Mouse (Mus musculus) neural tube, embryonic 11.5 days (tissue): ENCODE measurements around the gene Bad. TPM values are rescaled to one million over a fixed set of nuclear protein-coding genes. Genes with fewer than 3 reads are reported as not detected.

Source experiments
- ATAC-seq: fragments of 200-750 bp; cut with Nextera tagmentation; 2 replicates; pipeline ENCODE4 v1.8.0; 2017; ENCODE audit warnings: moderate number of reproducible peaks, mild to moderate bottlenecking, moderate TSS enrichment, moderate library complexity; ENCODE audit not compliant: insufficient read depth, low FRiP score, low TSS enrichment
- DNase-seq: peaks from one replicate; pipeline ENCODE4 v3.0.0-alpha.2; 2015; ENCODE audit warnings: low spot score
- H3K27ac ChIP-seq: fragments of 300-500 bp; sonication (generic); 2 replicates; pipeline ENCODE4 v1.5.1; 2014; ENCODE audit warnings: low read depth, mild to moderate bottlenecking, low read length
- H3K27me3 ChIP-seq: fragments of 300-500 bp; sonication (generic); 2 replicates; pipeline ENCODE4 v1.6.1; 2014; ENCODE audit warnings: mild to moderate bottlenecking, low read length, mixed read lengths; ENCODE audit not compliant: control insufficient read depth, insufficient read depth
- H3K36me3 ChIP-seq: fragments of 300-500 bp; sonication (generic); 2 replicates; pipeline ENCODE4 v1.6.1; 2014; ENCODE audit warnings: mild to moderate bottlenecking, low read length, moderate library complexity, mixed read lengths; ENCODE audit not compliant: control insufficient read depth, insufficient read depth
- H3K4me1 ChIP-seq: fragments of 300-500 bp; sonication (generic); 2 replicates; pipeline ENCODE4 v1.6.1; 2014; ENCODE audit warnings: low read length, mixed read lengths; ENCODE audit not compliant: control insufficient read depth, insufficient read depth
- H3K4me2 ChIP-seq: fragments of 300-500 bp; sonication (generic); 2 replicates; pipeline ENCODE4 v1.6.1; 2014; ENCODE audit warnings: low read depth, mild to moderate bottlenecking, moderate library complexity
- H3K4me3 ChIP-seq: fragments of 300-500 bp; sonication (generic); 2 replicates; pipeline ENCODE4 v1.5.1; 2014; ENCODE audit warnings: low read depth, low read length
- H3K9ac ChIP-seq: fragments of 300-500 bp; sonication (generic); 2 replicates; pipeline ENCODE4 v1.6.1; 2014; ENCODE audit warnings: mild to moderate bottlenecking, low read length
- H3K9me3 ChIP-seq: fragments of 300-500 bp; sonication (generic); 2 replicates; pipeline ENCODE4 v1.6.1; 2016; ENCODE audit warnings: low read length; ENCODE audit not compliant: control insufficient read depth
- WGBS: fragments of 180-500 bp; shearing (Covaris S2); extraction: QIAGEN DNeasy Blood & Tissue Kit; methylation state at CpG from one replicate; pipeline ENCODE4 v1.1.7; 2014; 5-methylcytosine and 5-hydroxymethylcytosine counted together
- polyA plus RNA-seq: library from polyadenylated mRNA; unstranded; fragments of >200 nt; fragmentation: Nextera tagmentation; extraction: Ambion mirVana; gene quantifications from 2 replicates; pipeline ENCODE4 v1.2.1, GENCODE M21; 2014

The Bad gene
- polyA plus RNA-seq, 1 experiment from 2014 or later: 58.5 TPM

DNA sequence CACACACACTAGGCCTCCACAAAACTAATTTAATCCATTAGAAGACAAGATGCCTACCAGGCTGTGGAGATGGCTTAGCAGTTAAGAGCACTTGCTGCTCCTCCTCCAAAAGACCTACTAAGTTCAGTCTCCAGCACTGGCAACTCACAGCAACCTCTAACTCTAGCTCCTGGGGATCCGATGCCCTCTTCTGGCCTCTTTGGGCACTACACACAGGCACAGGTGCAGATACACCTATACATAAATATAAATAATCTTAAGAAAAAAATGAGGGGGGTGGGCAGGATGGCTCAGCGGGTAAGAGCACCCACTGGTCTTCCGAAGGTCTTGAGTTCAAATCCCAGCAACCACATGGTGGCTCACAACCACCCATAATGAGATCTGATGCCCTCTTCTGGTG is 5.4 kb upstream of the Bad start:
- peaks cover 15% of the 10 kb centered on the region for H3K4me1 ChIP-seq
- H3K36me3 ChIP-seq: peaks cover 2% of the 10 kb centered on the region; the same call in 1 of the 2 replicates
- no peak overlapping the region for H3K4me3 ChIP-seq
- peaks cover 50% of the 10 kb centered on the region for H3K27me3 ChIP-seq
- H3K27ac ChIP-seq: no peak overlapping the region
- no peaks in the 10 kb centered on the region for H3K9me3 ChIP-seq
- DNase-seq (no peak), ATAC-seq (no peak)
- H3K4me2 ChIP-seq: no peak overlapping the region
- no peak overlapping the region for H3K9ac ChIP-seq
- WGBS: 29% methylated on average over 3 of the region's 3 CpGs

DNA sequence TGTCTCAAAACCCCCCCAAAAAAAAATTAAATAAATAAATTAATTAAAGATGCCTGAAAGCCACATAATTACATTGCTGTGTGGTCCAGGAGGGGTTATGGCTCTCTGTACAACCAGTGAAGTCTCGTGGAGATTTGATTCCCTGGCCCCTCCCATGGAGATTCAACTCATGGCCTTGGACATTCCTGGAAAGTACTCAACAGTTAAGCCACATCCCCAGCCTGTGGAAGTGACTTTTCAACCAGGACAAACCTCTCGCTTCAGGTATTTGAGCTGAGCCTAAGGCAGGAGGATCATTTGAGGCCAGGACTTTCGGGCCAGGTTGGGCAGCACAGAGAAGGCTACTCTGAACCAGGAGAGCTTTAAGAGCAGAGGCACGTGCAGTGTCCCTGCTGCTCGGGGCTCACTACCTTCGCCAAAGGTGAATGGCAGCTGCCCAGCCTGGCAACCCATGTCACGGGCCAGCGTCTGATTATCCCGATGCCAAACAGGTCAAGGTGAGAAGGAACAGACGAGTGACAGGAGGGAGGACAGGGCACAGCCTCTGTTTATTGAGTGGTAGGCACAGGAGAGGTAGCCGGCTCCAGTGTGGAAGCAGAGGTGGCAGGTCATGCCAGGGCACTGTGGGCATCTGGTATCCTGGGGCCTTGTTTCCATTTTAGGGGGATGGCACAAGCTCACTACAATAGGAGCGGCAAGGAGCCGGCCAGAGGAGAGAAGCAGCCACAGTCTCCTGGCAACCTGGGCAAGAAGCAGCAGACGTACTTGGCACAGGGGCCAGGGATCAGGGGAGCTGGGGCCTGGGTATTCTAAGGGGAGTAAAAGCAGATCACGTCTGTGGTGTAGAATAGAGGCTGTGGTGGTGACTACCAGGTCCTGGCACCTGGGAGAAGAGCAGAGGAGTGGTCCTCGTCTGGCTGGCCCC is 3.9 kb upstream of the Bad start:
- Histone ChIP-seq H3K9me3 (no peaks in the 10 kb centered on the region), H3K27ac (no peak overlapping the region), H3K9ac (no peak overlapping the region), H3K36me3 (peaks cover 2% of the 10 kb centered on the region; the same call in 1 of the 2 replicates), H3K4me1 (peaks cover 19% of the 10 kb centered on the region), H3K27me3 (peaks cover 36% of the 10 kb centered on the region), H3K4me3 (no peak overlapping the region), H3K4me2 (no peak overlapping the region)
- 81% methylated on average over 16 of the region's 16 CpGs for WGBS
- DNase-seq (no peak), ATAC-seq (no peak)

GRCm38 (mm10) chr19:6939106-6940002 is 2.3 kb upstream of the Bad start:
- Histone ChIP-seq H3K27ac (no peak overlapping the region), H3K4me2 (0 out of 2 replicates have a peak overlapping the region, but pooled peaks have one; percentile 9), H3K9me3 (no peaks in the 10 kb centered on the region), H3K27me3 (peaks cover 21% of the 10 kb centered on the region), H3K9ac (no peak overlapping the region), H3K36me3 (peaks cover 2% of the 10 kb centered on the region; the same call in 1 of the 2 replicates), H3K4me1 (peaks cover 15% of the 10 kb centered on the region), H3K4me3 (no peak overlapping the region)
- ATAC-seq (no peak), DNase-seq (no peak)
- WGBS: 93% methylated on average over 20 of the region's 20 CpGs

- WGBS: 26% methylated on average over 29 of the region's 29 CpGs
- Histone ChIP-seq H3K27me3 (peaks cover 8% of the 10 kb centered on the region), H3K9me3 (no peaks in the 10 kb centered on the region), H3K4me2 (peak overlapping the region; percentile 100), H3K4me3 (peak overlapping the region; percentile 49), H3K36me3 (peaks cover 2% of the 10 kb centered on the region; the same call in 1 of the 2 replicates), H3K9ac (peak overlapping the region; percentile 52), H3K4me1 (peaks cover 15% of the 10 kb centered on the region), H3K27ac (peak overlapping the region; percentile 78; the same call in 1 of the 2 replicates)
- DNase-seq (no peak), ATAC-seq (peak; percentile 15; the same call in 1 of the 2 replicates)
Measured at GRCm38 (mm10) chr19:6940396-6941351, 987 bp upstream of the Bad start.

DNA sequence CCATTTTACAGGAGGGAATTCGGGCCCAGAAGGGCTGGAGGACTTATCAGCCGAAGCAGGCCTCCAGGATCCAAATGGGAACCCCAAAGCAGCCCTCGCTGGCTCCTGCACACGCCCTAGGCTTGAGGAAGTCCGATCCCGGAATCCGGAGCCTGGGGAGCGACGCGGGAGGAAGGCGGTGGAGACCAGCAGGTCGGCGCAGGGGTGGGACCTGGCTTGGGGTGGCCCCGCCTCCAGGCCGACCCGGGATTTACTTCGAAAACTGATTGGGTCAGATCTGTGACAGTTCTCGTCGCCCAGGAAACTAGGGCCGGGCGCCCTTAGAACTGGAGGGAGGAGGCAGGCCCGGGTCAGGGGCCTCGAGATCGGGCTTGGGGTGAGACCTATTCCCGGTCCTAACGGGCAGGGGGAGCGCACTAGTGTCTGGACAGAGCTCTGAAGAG is 609 bp downstream of the Bad start, which contains the start of gene Gpr137:
Gene Gpr137, minus strand, starts transcription at position 232 of the 443 bp plus-strand sequence.
- WGBS: under 1% methylated on average over 27 of the region's 27 CpGs
- H3K9me3 ChIP-seq: no peaks in the 10 kb centered on the region
- H3K27ac ChIP-seq: peak within 1 kb of the TSS; percentile 78
- peak within 1 kb of the TSS; percentile 52 for H3K9ac ChIP-seq
- DNase-seq: peak; percentile 90
- peaks cover 15% of the 10 kb centered on the region for H3K4me1 ChIP-seq
- ATAC-seq: peak; percentile 84
- H3K4me2 ChIP-seq: peak within 1 kb of the TSS; percentile 100
- H3K27me3 ChIP-seq: no peaks in the 10 kb centered on the region
- H3K36me3 ChIP-seq: peaks cover 2% of the 10 kb centered on the region; the same call in 1 of the 2 replicates
- peak within 1 kb of the TSS; percentile 49 for H3K4me3 ChIP-seq

GRCm38 (mm10) chr19:6942764-6943163 is 1.1 kb downstream of the Bad start:
- no peaks in the 10 kb centered on the region for H3K9me3 ChIP-seq
- peak overlapping the region; percentile 49 for H3K4me3 ChIP-seq
- peaks cover 15% of the 10 kb centered on the region for H3K4me1 ChIP-seq
- H3K9ac ChIP-seq: peak overlapping the region; percentile 52
- 0 out of 2 replicates have a peak overlapping the region, but pooled peaks have one; percentile 78 for H3K27ac ChIP-seq
- DNase-seq (no peak), ATAC-seq (no peak)
- H3K36me3 ChIP-seq: peaks cover 2% of the 10 kb centered on the region; the same call in 1 of the 2 replicates
- 29% methylated on average over 5 of the region's 5 CpGs for WGBS
- no peaks in the 10 kb centered on the region for H3K27me3 ChIP-seq
- peak overlapping the region; percentile 100 for H3K4me2 ChIP-seq

GRCm38 (mm10) chr19:6943709-6944108 is 2.0 kb downstream of the Bad start:
- WGBS: 93% methylated on average over 6 of the region's 6 CpGs
- DNase-seq: no peak
- no peak overlapping the region for H3K4me2 ChIP-seq
- H3K27me3 ChIP-seq: no peaks in the 10 kb centered on the region
- no peak overlapping the region for H3K27ac ChIP-seq
- no peak overlapping the region for H3K9ac ChIP-seq
- H3K9me3 ChIP-seq: no peaks in the 10 kb centered on the region
- no peaks in the 10 kb centered on the region for H3K36me3 ChIP-seq
- no peak for ATAC-seq
- no peak overlapping the region for H3K4me3 ChIP-seq
- peaks cover 15% of the 10 kb centered on the region for H3K4me1 ChIP-seq
